Mouse (Mus musculus): Measurements from ENCODE around the gene Klhdc7a.

DNA sequence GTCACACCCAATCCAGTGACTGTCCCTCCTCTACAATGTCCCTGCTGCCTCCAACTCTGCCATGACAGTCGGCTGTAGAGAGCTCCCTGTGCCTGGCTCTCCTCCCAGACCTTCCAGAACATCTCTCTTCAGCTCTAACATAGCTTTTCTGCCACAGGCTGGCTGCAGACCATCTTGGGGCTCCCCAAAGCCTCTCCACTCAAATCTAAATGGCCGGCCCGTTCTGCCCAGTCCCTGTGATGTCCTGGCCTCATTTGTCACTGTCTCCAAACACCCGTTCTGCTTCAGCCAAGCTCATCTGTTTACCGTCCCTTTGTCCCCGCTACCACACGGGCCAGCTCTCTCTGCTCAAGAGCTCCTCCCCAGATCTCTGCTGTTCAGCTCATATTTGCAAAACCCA, 6.7 kb upstream of the Klhdc7a start:
- TF ChIP-seq CTCF (conservative IDR thresholded peaks at IDR 0.05; ENCODE audit: low read length), result no peak
- no peak for TF ChIP-seq POU5F1 (IDR thresholded peaks at IDR 0.05; ENCODE audit: borderline replicate concordance, low read length)
